Mouse (Mus musculus): ENCODE results near the gene Sox12. TPM values are rescaled to one million over a fixed set of nuclear protein-coding genes. Genes with fewer than 3 reads are reported as not detected.
"Not testable (repeated sequence)": the region's sequence is repeated elsewhere in the genome, so short reads cannot be mapped to it uniquely, and the experiment has no call there.

Sox12 gene
- polyA plus RNA-seq, 1 experiment from 2014 or later, result 15.0 TPM

DNA sequence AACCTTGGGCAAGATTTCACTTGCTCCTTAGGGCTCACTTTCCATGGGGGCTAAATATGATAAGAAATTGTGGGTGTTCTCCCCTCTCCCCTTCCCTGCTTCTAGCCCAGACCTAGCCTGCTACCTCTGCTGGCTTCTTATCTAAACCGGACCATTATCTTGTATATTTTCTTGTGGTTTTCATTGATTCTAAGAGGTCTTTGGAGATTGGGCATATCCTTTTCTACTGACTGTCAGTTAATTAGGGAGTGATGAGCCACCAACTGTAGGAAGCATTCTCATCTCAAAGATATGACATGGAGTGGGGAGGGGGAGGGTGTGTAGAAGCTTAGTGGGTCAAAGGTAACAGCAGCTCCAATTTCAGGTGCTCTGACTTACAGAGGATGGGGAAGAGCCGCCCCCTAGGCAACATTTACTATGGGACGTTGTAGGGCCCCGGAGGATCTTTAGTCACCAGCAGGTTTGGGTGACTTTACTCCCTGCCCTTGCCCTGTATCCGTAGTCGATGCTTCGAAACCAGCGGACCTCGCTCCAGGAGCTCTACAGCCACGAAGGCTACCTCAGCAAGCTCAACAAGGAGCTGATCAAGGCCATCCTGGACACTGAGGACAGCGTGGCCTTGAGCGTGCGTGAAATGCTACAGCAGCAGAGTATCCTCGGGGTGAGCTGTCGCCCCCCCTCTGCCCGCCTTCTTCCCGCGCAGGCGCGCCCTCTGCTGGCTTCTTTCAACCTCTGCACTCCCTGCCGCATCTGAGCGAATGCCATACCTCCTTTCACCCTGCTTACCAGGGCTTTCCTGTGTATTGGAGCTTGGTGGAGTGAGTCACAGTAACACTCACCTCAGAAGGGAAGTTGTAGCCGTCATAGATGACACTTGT is 39.4 kb upstream of the Sox12 start:
- Histone ChIP-seq H3K4me1 (ENCODE audit: control insufficient read depth in 2 of 2, insufficient read depth in 2 of 2, low read length in 2 of 2) (peaks cover 13 to 21% of the 10 kb centered on the region in 2 experiments), H3K9ac (ENCODE audit: low read length) (peak overlapping the region; percentile 71), H3K4me2 (ENCODE audit: low read length) (peak overlapping the region; percentile 69), H3K4me3 (ENCODE audit: control insufficient read depth in 1 of 2, insufficient read depth in 1 of 2, low read depth in 1 of 2, low read length in 2 of 2) (peak overlapping the region; percentile 24 to 31), H3K27me3 (ENCODE audit: control insufficient read depth, insufficient read depth, low read length) (no peaks in the 10 kb centered on the region), H3K27ac (replicated peaks in 1 of 2; ENCODE audit: control insufficient read depth in 1 of 2, insufficient read depth in 1 of 2, low read depth in 2 of 2, low read length in 2 of 2) (peak overlapping the region; percentile 96 to 97), H3K9me3 (ENCODE audit: control insufficient read depth, low read length) (no peaks in the 10 kb centered on the region), H3K36me3 (ENCODE audit: control insufficient read depth, insufficient read depth, low read length) (no peaks in the 10 kb centered on the region)
- ATAC-seq (ENCODE audit: insufficient number of reproducible peaks, insufficient read depth, low FRiP score, low read depth), result peak; percentile 54
- 5% methylated on average over 23 of the region's 23 CpGs for WGBS

DNA sequence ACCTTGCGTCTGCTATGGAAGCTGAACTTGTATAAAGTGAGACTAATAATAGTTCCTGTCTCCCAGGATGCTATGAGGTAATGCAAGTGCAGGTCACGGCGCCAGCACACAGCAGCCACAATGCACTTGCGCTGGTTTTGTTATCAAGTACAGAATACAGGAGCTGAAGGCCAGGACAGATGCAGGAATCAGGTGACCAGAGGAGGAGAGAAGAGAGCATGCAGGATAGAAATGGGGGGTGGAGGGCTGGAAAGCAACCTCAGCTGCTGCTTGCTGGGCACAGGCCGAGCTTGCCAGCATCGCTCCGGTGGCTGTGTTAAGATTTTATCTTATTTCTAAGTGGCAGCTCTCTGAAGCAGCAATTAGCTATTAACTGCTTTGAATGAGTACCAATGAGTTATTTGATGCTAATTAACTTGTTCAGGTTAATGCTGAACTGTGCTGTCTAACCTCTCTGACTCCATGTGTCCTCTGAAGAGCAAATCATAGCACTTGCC is 38.6 kb upstream of the Sox12 start:
- no peaks in the 10 kb centered on the region for H3K9me3 ChIP-seq (ENCODE audit: control insufficient read depth, low read length)
- no peaks in the 10 kb centered on the region for H3K27me3 ChIP-seq (ENCODE audit: control insufficient read depth, insufficient read depth, low read length)
- H3K27ac ChIP-seq (replicated peaks in 1 of 2; ENCODE audit: control insufficient read depth in 1 of 2, insufficient read depth in 1 of 2, low read depth in 2 of 2, low read length in 2 of 2), result peak overlapping the region; percentile 96 to 97
- peaks cover 13 to 21% of the 10 kb centered on the region in 2 experiments for H3K4me1 ChIP-seq (ENCODE audit: control insufficient read depth in 2 of 2, insufficient read depth in 2 of 2, low read length in 2 of 2)
- peak; percentile 55 for ATAC-seq (ENCODE audit: insufficient number of reproducible peaks, insufficient read depth, low FRiP score, low read depth)
- peak overlapping the region; percentile 69 for H3K4me2 ChIP-seq (ENCODE audit: low read length)
- peak overlapping the region; percentile 71 for H3K9ac ChIP-seq (ENCODE audit: low read length)
- 21% methylated on average over 7 of the region's 7 CpGs for WGBS
- no peaks in the 10 kb centered on the region for H3K36me3 ChIP-seq (ENCODE audit: control insufficient read depth, insufficient read depth, low read length)
- no peak overlapping the region for H3K4me3 ChIP-seq (ENCODE audit: control insufficient read depth in 1 of 2, insufficient read depth in 1 of 2, low read depth in 1 of 2, low read length in 2 of 2)

DNA sequence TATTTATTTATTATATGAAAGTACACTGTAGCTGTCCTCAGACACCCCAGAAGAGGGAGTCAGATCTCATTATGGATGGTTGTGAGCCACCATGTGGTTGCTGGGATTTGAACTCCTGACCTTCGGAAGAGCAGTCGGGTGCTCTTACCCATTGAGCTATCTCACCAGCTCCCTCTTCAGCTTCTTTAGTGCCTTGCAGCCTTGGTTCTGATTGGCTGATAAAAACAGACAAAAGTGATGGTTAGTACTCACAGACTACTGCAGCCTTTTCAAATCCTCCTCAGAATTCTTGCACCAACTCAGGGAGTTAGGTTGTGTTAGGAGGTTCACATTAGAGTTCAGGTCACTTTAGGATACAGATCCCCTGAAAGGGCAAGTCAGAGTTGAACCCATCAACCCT is 30.6 kb upstream of the Sox12 start:
- not testable (repeated sequence) for H3K4me2 ChIP-seq (ENCODE audit: low read length); H3K27me3 ChIP-seq (ENCODE audit: control insufficient read depth, insufficient read depth, low read length); H3K36me3 ChIP-seq (ENCODE audit: control insufficient read depth, insufficient read depth, low read length); H3K4me3 ChIP-seq (ENCODE audit: control insufficient read depth in 1 of 2, insufficient read depth in 1 of 2, low read depth in 1 of 2, low read length in 2 of 2); H3K27ac ChIP-seq (replicated peaks in 1 of 2; ENCODE audit: control insufficient read depth in 1 of 2, insufficient read depth in 1 of 2, low read depth in 2 of 2, low read length in 2 of 2); ATAC-seq (ENCODE audit: insufficient number of reproducible peaks, insufficient read depth, low FRiP score, low read depth); H3K9ac ChIP-seq (ENCODE audit: low read length); H3K4me1 ChIP-seq (ENCODE audit: control insufficient read depth in 2 of 2, insufficient read depth in 2 of 2, low read length in 2 of 2); H3K9me3 ChIP-seq (ENCODE audit: control insufficient read depth, low read length)
- 83% methylated on average over 2 of the region's 2 CpGs for WGBS

DNA sequence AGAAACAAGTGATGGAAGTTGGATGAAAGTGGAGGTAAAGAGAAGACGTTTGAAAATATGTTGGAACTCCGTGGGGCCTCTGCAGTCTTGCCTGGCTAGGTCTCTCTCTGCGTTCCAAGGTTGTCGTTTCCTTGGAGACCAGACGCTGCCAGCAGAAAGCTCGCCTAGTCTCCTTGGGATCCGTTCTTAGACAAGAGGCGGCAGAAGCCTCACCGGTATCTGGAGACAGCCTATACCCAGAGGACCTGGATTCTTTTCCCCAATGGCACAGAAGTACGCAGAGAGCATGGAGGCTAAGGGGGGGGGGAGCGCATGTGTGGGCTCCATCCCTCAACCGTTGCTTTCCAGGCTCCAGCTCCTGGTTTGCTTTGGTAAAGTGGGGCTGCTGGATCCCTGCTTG is 29.6 kb upstream of the Sox12 start:
- ATAC-seq (ENCODE audit: insufficient number of reproducible peaks, insufficient read depth, low FRiP score, low read depth), result no peak
- no peaks in the 10 kb centered on the region for H3K36me3 ChIP-seq (ENCODE audit: control insufficient read depth, insufficient read depth, low read length)
- 0 out of 2 replicates have a peak, but pooled peaks cover 4% of the 10 kb centered on the region for H3K9me3 ChIP-seq (ENCODE audit: control insufficient read depth, low read length)
- H3K9ac ChIP-seq (ENCODE audit: low read length), result peak overlapping the region; percentile 34; the same call in 1 of the 2 replicates
- no peak overlapping the region for H3K27ac ChIP-seq (replicated peaks in 1 of 2; ENCODE audit: control insufficient read depth in 1 of 2, insufficient read depth in 1 of 2, low read depth in 2 of 2, low read length in 2 of 2)
- 8% methylated on average over 12 of the region's 12 CpGs for WGBS
- no peaks in the 10 kb centered on the region for H3K27me3 ChIP-seq (ENCODE audit: control insufficient read depth, insufficient read depth, low read length)
- H3K4me2 ChIP-seq (ENCODE audit: low read length), result peak overlapping the region; percentile 54
- H3K4me3 ChIP-seq (ENCODE audit: control insufficient read depth in 1 of 2, insufficient read depth in 1 of 2, low read depth in 1 of 2, low read length in 2 of 2), result peak overlapping the region in 1 of 2 experiments; percentile 10; a peak in 1 of 4 replicates
- peaks cover 3 to 5% of the 10 kb centered on the region in 2 experiments; a peak in 1 of 4 replicates for H3K4me1 ChIP-seq (ENCODE audit: control insufficient read depth in 2 of 2, insufficient read depth in 2 of 2, low read length in 2 of 2)

DNA sequence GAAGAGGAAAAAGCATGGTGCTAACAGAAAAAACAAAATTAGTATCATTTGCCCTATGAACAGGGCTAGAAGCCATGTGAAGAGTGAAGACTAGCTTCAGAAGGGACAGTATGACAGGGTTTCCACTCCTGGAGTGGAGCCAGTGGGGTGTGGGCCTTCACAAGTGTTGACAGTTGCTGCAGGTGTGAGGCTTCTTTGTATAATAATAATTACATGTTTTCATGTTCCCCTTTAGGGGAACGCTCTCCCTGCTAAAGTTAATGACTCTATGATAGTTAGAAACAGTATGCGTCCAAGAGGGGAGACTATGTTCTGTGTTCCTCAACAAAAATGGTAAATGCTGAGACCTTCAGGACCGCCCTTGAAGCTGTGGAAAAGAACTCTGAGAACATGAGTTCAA is 17.9 kb upstream of the Sox12 start:
- Histone ChIP-seq H3K27me3 (ENCODE audit: control insufficient read depth, insufficient read depth, low read length) (no peaks in the 10 kb centered on the region), H3K36me3 (ENCODE audit: control insufficient read depth, insufficient read depth, low read length) (peaks cover 7% of the 10 kb centered on the region; the same call in 1 of the 2 replicates), H3K9me3 (ENCODE audit: control insufficient read depth, low read length) (peaks cover 8% of the 10 kb centered on the region; the same call in 1 of the 2 replicates), H3K27ac (replicated peaks in 1 of 2; ENCODE audit: control insufficient read depth in 1 of 2, insufficient read depth in 1 of 2, low read depth in 2 of 2, low read length in 2 of 2) (peak overlapping the region; percentile 96 to 99), H3K4me3 (ENCODE audit: control insufficient read depth in 1 of 2, insufficient read depth in 1 of 2, low read depth in 1 of 2, low read length in 2 of 2) (peak overlapping the region in 1 of 2 experiments; percentile 94; a peak in 1 of 4 replicates), H3K4me2 (ENCODE audit: low read length) (peak overlapping the region; percentile 93), H3K4me1 (ENCODE audit: control insufficient read depth in 2 of 2, insufficient read depth in 2 of 2, low read length in 2 of 2) (peaks cover 11 to 22% of the 10 kb centered on the region in 2 experiments), H3K9ac (ENCODE audit: low read length) (peak overlapping the region; percentile 100; the same call in 1 of the 2 replicates)
- no peak for ATAC-seq (ENCODE audit: insufficient number of reproducible peaks, insufficient read depth, low FRiP score, low read depth)
- 94% methylated on average over 3 of the region's 3 CpGs for WGBS

DNA sequence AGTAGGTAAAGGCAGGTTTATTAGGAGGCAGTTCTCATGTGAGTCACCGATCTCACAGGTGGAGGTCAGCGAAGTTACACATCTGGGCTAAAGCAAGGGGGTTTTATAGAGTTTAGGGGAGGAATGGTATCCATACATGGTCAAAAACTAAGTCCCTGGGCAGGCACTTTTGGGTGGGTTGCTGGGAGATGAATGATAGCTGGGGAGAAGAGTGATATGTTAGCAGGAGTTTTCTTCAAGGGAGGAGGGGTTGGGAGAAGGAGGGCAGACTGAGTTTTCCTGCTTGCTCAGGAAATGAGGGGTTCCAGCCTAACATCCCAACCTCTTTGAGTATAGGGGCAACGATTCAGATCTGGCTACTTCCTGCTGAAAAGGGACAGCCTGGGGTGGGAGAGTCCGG is 17.4 kb upstream of the Sox12 start, which contains the start of gene 6820408C15Rik:
6820408C15Rik (plus strand) TSS at position 301 of the 400 bp plus-strand sequence.
- 18% methylated on average over 4 of the region's 4 CpGs for whole genome bisulfite sequencing
- no peak for ATAC-seq (ENCODE audit: insufficient number of reproducible peaks, insufficient read depth, low FRiP score, low read depth)
- peak within 1 kb of the TSS; percentile 96 to 99 for H3K27ac ChIP-seq (replicated peaks in 1 of 2; ENCODE audit: control insufficient read depth in 1 of 2, insufficient read depth in 1 of 2, low read depth in 2 of 2, low read length in 2 of 2)

DNA sequence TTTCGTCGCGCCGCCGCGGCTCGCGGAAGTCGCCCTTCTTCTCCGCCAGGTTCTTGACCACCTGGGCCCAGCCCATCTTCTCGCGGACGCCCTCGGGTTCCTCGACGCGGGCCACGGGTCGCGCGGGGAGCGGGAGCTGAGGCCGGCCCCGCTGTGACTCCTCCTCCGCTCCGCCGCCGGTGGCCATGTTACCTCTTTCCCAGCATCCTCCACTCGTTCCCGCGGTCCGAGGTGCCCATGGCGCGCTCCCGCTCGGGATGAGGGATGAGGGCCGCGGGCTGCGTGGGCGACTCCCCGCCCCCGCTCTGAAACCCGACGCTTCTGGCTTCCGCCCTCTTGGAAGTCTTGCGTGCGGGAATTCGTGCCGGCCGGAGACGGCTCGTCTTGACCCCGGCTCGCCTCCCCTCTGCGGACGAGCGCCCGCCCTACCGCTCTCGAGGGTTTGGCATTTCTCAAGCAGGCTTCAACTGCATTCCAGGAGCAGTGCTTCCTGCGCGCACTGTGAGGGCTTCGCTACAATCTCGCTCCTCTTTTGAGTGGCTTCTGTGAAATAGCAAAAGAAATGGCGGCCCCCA is 16.8 kb upstream of the Sox12 start, which contains the start of gene Zcchc3:
Zcchc3 (minus strand) TSS at position 437 of the 575 bp plus-strand sequence.
- under 1% methylated on average over 65 of the region's 65 CpGs for WGBS
- peak; percentile 84 for ATAC-seq (ENCODE audit: insufficient number of reproducible peaks, insufficient read depth, low FRiP score, low read depth)
- H3K4me1 ChIP-seq (ENCODE audit: control insufficient read depth in 2 of 2, insufficient read depth in 2 of 2, low read length in 2 of 2), result peaks cover 20 to 33% of the 10 kb centered on the region in 2 experiments
- peak within 1 kb of the TSS; percentile 96 to 99 for H3K27ac ChIP-seq (replicated peaks in 1 of 2; ENCODE audit: control insufficient read depth in 1 of 2, insufficient read depth in 1 of 2, low read depth in 2 of 2, low read length in 2 of 2)
- H3K9ac ChIP-seq (ENCODE audit: low read length), result peak within 1 kb of the TSS; percentile 100
- 0 out of 2 replicates have a peak, but pooled peaks cover 6% of the 10 kb centered on the region for H3K9me3 ChIP-seq (ENCODE audit: control insufficient read depth, low read length)
- H3K27me3 ChIP-seq (ENCODE audit: control insufficient read depth, insufficient read depth, low read length), result no peaks in the 10 kb centered on the region
- peaks cover 7% of the 10 kb centered on the region; the same call in 1 of the 2 replicates for H3K36me3 ChIP-seq (ENCODE audit: control insufficient read depth, insufficient read depth, low read length)
- H3K4me3 ChIP-seq (ENCODE audit: control insufficient read depth in 1 of 2, insufficient read depth in 1 of 2, low read depth in 1 of 2, low read length in 2 of 2), result peak within 1 kb of the TSS; percentile 82 to 94
- H3K4me2 ChIP-seq (ENCODE audit: low read length), result peak within 1 kb of the TSS; percentile 93

More for the DNA sequence above, 17.4 kb upstream of the Sox12 start, which contains the start of gene 6820408C15Rik:
- Histone ChIP-seq H3K4me2 (ENCODE audit: low read length) (peak within 1 kb of the TSS; percentile 93), H3K27me3 (ENCODE audit: control insufficient read depth, insufficient read depth, low read length) (no peaks in the 10 kb centered on the region), H3K36me3 (ENCODE audit: control insufficient read depth, insufficient read depth, low read length) (peaks cover 7% of the 10 kb centered on the region; the same call in 1 of the 2 replicates), H3K4me3 (ENCODE audit: control insufficient read depth in 1 of 2, insufficient read depth in 1 of 2, low read depth in 1 of 2, low read length in 2 of 2) (peak within 1 kb of the TSS; percentile 82 to 94), H3K9me3 (ENCODE audit: control insufficient read depth, low read length) (peaks cover 8% of the 10 kb centered on the region; the same call in 1 of the 2 replicates), H3K4me1 (ENCODE audit: control insufficient read depth in 2 of 2, insufficient read depth in 2 of 2, low read length in 2 of 2) (peaks cover 15 to 27% of the 10 kb centered on the region in 2 experiments), H3K9ac (ENCODE audit: low read length) (peak within 1 kb of the TSS; percentile 100)

Measured in heart, embryonic 14.5 days (tissue).